Mouse (Mus musculus) left cerebral cortex, postnatal 25 days (tissue): Measurements from ENCODE around the gene Abcb5. TPM values are rescaled to one million over a fixed set of nuclear protein-coding genes. Genes with fewer than 3 reads are reported as not detected.
"Not testable (repeated sequence)": the region's sequence is repeated elsewhere in the genome, so short reads cannot be mapped to it uniquely, and the experiment has no call there.

ENCODE experiments used
- DNase-seq, 2 experiments: peaks; one replicate each; pipeline ENCODE4 v3.0.0; 2022; ENCODE audit warnings: low spot score in 2 of 2, mixed read lengths in 1 of 2
- intact Hi-C: fragments of 180-260 bp; cut with DNase I; formaldehyde crosslinking; loops from one replicate; pipeline ENCODE4 v1.15.1; 2025
- total RNA-seq, 2 experiments: library from RNA; stranded (reverse); gene quantifications; 2 replicates each; pipeline ENCODE4 v1.2.3; 2021

Abcb5 gene
- total RNA-seq = not detected

GRCm38 (mm10) chr12:118966321-118966720, at the start of gene Abcb5:
Abcb5 (minus strand) TSS chr12:118966421.
- intact Hi-C loops = no loop called here
- no peak for DNase-seq

GRCm38 (mm10) chr12:118999230-118999629, 33.0 kb upstream of the Abcb5 start:
- no peak for DNase-seq
- intact Hi-C loops = no loop called here

GRCm38 (mm10) chr12:118994328-118995166, 28.3 kb upstream of the Abcb5 start:
- DNase-seq = peak; percentile 9 to 39
- intact Hi-C loops = loop anchor here (5.0 kb wide), 2 partner anchors 333 to 988 kb away; no protein-coding TSS in a partner anchor

GRCm38 (mm10) chr12:118984852-118985251, 18.6 kb upstream of the Abcb5 start:
- intact Hi-C loops = loop anchor here (2.0 to 5.0 kb wide), 3 partner anchors 53 to 422 kb away; no protein-coding TSS in a partner anchor
- DNase-seq = peak in 1 of 2 experiments; percentile 87

GRCm38 (mm10) chr12:118930386-118931318, 35.6 kb downstream of the Abcb5 start:
- intact Hi-C loops = loop anchor here (5.0 kb wide), 2 partner anchors 52 to 397 kb away; no protein-coding TSS in a partner anchor
- peak; percentile 68 to 83 for DNase-seq

GRCm38 (mm10) chr12:118926813-118927281, 39.4 kb downstream of the Abcb5 start:
- intact Hi-C loops = loop anchor here (5.0 kb wide), 1 partner anchor 1055 kb away; no protein-coding TSS in a partner anchor
- peak; percentile 27 to 66 for DNase-seq

- DNase-seq = not testable (repeated sequence)
- intact Hi-C loops = loop anchor here (5.0 kb wide), 1 partner anchor 1537 kb away; no protein-coding TSS in a partner anchor
Observed at GRCm38 (mm10) chr12:118923874-118924273, 42.3 kb downstream of the Abcb5 start.

- intact Hi-C loops = no loop called here
- DNase-seq = no peak
Observed at GRCm38 (mm10) chr12:118917771-118918170, 48.5 kb downstream of the Abcb5 start.

GRCm38 (mm10) chr12:118910360-118910759, 55.9 kb downstream of the Abcb5 start:
- no peak for DNase-seq
- intact Hi-C loops = no loop called here

- no peak for DNase-seq
- intact Hi-C loops = no loop called here
Observed at GRCm38 (mm10) chr12:118902249-118902648, 64.0 kb downstream of the Abcb5 start.

GRCm38 (mm10) chr12:118887964-118888363, 78.3 kb downstream of the Abcb5 start:
- intact Hi-C loops = no loop called here
- DNase-seq = no peak

- intact Hi-C loops = no loop called here
- no peak for DNase-seq
Observed at GRCm38 (mm10) chr12:118882790-118883189, 83.4 kb downstream of the Abcb5 start.

GRCm38 (mm10) chr12:118872673-118873072, 93.5 kb downstream of the Abcb5 start:
- intact Hi-C loops = no loop called here
- no peak for DNase-seq

GRCm38 (mm10) chr12:118856151-118856550, 110.1 kb downstream of the Abcb5 start:
- intact Hi-C loops = loop anchor here (5.0 to 10.0 kb wide), 3 partner anchors 661 to 1469 kb away; partner anchors contain the start of gene Dnah11
- no peak for DNase-seq

- intact Hi-C loops = loop anchor here (1.0 to 10.0 kb wide), 7 partner anchors 398 to 1468 kb away; partner anchors contain the start of gene Dnah11
- peak; percentile 56 to 61 for DNase-seq
Observed at GRCm38 (mm10) chr12:118854831-118855453, 111.3 kb downstream of the Abcb5 start.

- DNase-seq = no peak
- intact Hi-C loops = loop anchor here (2.0 to 10.0 kb wide), 3 partner anchors 660 to 1047 kb away; partner anchors contain the start of gene Dnah11
Observed at GRCm38 (mm10) chr12:118854401-118854800, 111.8 kb downstream of the Abcb5 start.

GRCm38 (mm10) chr12:118853331-118853730, 112.9 kb downstream of the Abcb5 start:
- intact Hi-C loops = loop anchor here (5.0 to 10.0 kb wide), 2 partner anchors 659 to 1046 kb away; partner anchors contain the start of gene Dnah11

GRCm38 (mm10) chr12:118850851-118851410, 115.3 kb downstream of the Abcb5 start:
- DNase-seq = no peak
- intact Hi-C loops = loop anchor here (5.0 to 10.0 kb wide), 2 partner anchors 656 to 1044 kb away; partner anchors contain the start of gene Dnah11

More at GRCm38 (mm10) chr12:118853331-118853730, 112.9 kb downstream of the Abcb5 start:
- DNase-seq = no peak
